Mouse (Mus musculus): ENCODE results near the gene Rpl36a-ps1. TPM values are rescaled to one million over a fixed set of nuclear protein-coding genes. Genes with fewer than 3 reads are reported as not detected.
A peak's percentile ranks its signal among the peaks of the same experiment; 100 is the strongest.
"Not testable (repeated sequence)": the region's sequence is repeated elsewhere in the genome, so short reads cannot be mapped to it uniquely, and the experiment has no call there.

Rpl36a-ps1 gene
- polyA plus RNA-seq (2015; fragmentation: Nextera tagmentation; extraction: Ambion mirVana) = 0.88 TPM in 1 of 2 replicates, not detected in the other

DNA sequence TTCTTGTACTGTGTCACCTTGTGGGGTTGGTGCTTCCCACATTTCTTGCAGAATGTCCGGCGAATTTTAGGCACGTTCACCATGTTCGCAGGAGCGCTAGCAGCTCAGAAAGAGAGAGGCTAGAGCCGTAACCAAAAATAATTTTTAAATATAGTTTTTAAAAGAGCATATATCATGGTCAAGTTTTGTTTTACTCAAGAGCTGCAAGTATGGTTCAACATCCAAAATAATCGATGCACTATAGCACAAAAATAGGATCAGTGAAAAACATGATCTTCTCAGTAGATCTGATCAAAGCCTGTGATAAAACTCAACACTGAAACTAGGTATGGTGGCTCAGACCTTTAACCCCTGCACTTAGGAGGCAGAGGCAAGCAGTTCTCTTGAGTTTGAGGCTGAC lies at the start of gene Rpl36a-ps1:
Rpl36a-ps1 (minus strand) TSS at position 101 of the 400 bp plus-strand sequence.
- Histone ChIP-seq H3K36me3 (ENCODE audit: control insufficient read depth, insufficient read depth) (no peaks in the 10 kb centered on the region), H3K27ac (ENCODE audit: low read length) (no peak within 1 kb of the TSS), H3K9ac (replicated peaks; ENCODE audit: low read depth, low read length) (no peak within 1 kb of the TSS), H3K9me3 (ENCODE audit: control insufficient read depth, low read length) (no peaks in the 10 kb centered on the region), H3K4me3 (replicated peaks; ENCODE audit: low read length) (no peak within 1 kb of the TSS), H3K4me1 (replicated peaks; ENCODE audit: control insufficient read depth, insufficient read depth, low read length) (no peaks in the 10 kb centered on the region), H3K4me2 (ENCODE audit: low read length) (no peak within 1 kb of the TSS), H3K27me3 (replicated peaks; ENCODE audit: control insufficient read depth, insufficient read depth, low read length) (no peaks in the 10 kb centered on the region)
- ATAC-seq = no peak
- WGBS = 95% methylated on average over 7 of the region's 7 CpGs

DNA sequence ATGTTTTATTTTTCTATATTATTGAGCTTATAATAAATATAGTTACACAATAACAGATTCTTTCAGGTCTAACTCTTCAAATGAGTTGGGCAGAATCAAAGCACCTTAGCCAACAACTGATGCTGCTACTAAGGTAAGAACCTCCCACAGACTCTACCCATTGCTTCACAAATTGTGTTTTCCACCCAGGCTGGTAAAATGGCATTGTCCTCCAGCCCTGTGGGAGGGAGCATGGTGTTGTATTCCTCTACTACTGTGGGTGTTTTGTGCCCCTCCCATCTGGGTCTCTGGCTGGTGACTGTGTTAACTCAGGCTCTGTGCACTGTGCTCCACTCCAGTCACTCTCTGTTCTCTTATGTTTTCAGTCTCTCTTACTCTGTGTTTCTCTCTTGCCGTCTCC lies 49.4 kb upstream of the Rpl36a-ps1 start:
- Histone ChIP-seq H3K9me3 (ENCODE audit: control insufficient read depth, low read length) (no peaks in the 10 kb centered on the region), H3K27me3 (replicated peaks; ENCODE audit: control insufficient read depth, insufficient read depth, low read length) (no peaks in the 10 kb centered on the region), H3K36me3 (ENCODE audit: control insufficient read depth, insufficient read depth) (no peaks in the 10 kb centered on the region), H3K4me1 (replicated peaks; ENCODE audit: control insufficient read depth, insufficient read depth, low read length) (peaks cover 19% of the 10 kb centered on the region), H3K4me3 (replicated peaks; ENCODE audit: low read length) (no peak overlapping the region), H3K9ac (replicated peaks; ENCODE audit: low read depth, low read length) (no peak overlapping the region), H3K27ac (ENCODE audit: low read length) (no peak overlapping the region), H3K4me2 (ENCODE audit: low read length) (peak overlapping the region; percentile 75; the same call in 1 of the 2 replicates)
- WGBS = 53% methylated on average over 1 of the region's 1 CpGs
- no peak for ATAC-seq

DNA sequence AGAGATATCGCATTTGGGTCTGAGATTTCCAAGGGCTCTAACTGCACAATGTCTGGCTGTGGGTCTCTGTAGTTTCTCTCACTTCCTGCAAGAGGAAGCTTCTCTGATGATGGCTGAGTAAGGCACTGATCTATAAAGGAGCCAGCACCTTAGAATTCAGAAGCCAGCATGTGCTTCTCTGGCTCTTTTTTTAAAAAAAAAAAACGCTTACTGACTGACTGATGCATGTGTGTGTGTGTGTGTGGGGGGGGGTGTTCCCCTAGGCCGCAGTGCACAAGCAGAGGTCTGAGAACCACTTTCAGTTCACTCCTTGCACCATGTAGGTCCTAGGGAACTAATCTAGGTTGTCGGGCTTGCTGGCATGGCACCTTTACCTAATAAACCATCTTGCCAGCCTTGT lies 47.3 kb upstream of the Rpl36a-ps1 start:
- no peak overlapping the region for H3K9ac ChIP-seq (replicated peaks; ENCODE audit: low read depth, low read length)
- no peaks in the 10 kb centered on the region for H3K9me3 ChIP-seq (ENCODE audit: control insufficient read depth, low read length)
- H3K4me2 ChIP-seq (ENCODE audit: low read length) = no peak overlapping the region
- H3K4me3 ChIP-seq (replicated peaks; ENCODE audit: low read length) = no peak overlapping the region
- H3K27ac ChIP-seq (ENCODE audit: low read length) = no peak overlapping the region
- H3K4me1 ChIP-seq (replicated peaks; ENCODE audit: control insufficient read depth, insufficient read depth, low read length) = peaks cover 16% of the 10 kb centered on the region
- H3K36me3 ChIP-seq (ENCODE audit: control insufficient read depth, insufficient read depth) = 0 out of 2 replicates have a peak, but pooled peaks cover 3% of the 10 kb centered on the region
- no peaks in the 10 kb centered on the region for H3K27me3 ChIP-seq (replicated peaks; ENCODE audit: control insufficient read depth, insufficient read depth, low read length)
- 77% methylated on average over 4 of the region's 4 CpGs for whole genome bisulfite sequencing
- no peak for ATAC-seq

DNA sequence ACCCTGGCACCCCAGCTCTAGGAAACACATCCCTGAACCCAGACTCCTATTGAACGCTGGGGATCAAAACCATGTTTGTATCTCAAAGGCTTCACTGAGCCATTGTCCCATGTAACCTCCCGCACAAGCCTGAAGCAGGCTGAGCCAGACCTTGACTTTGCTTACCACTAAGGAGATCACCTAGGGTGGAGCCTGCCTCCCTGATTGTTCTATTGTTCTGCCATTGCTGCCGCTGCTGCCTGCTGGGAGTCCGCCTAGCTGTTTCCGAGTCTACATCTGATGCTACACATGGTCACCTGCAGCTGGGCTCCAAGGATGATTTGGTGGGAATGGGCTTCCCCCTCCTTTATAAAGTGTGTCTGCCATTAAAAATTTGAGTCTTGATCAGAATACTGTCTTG lies 45.2 kb upstream of the Rpl36a-ps1 start:
- H3K27ac ChIP-seq (ENCODE audit: low read length); H3K4me1 ChIP-seq (replicated peaks; ENCODE audit: control insufficient read depth, insufficient read depth, low read length); ATAC-seq; H3K27me3 ChIP-seq (replicated peaks; ENCODE audit: control insufficient read depth, insufficient read depth, low read length); H3K9ac ChIP-seq (replicated peaks; ENCODE audit: low read depth, low read length); H3K4me2 ChIP-seq (ENCODE audit: low read length); H3K4me3 ChIP-seq (replicated peaks; ENCODE audit: low read length); H3K36me3 ChIP-seq (ENCODE audit: control insufficient read depth, insufficient read depth); H3K9me3 ChIP-seq (ENCODE audit: control insufficient read depth, low read length): not testable (repeated sequence)
- WGBS = 55% methylated on average over 5 of the region's 5 CpGs

DNA sequence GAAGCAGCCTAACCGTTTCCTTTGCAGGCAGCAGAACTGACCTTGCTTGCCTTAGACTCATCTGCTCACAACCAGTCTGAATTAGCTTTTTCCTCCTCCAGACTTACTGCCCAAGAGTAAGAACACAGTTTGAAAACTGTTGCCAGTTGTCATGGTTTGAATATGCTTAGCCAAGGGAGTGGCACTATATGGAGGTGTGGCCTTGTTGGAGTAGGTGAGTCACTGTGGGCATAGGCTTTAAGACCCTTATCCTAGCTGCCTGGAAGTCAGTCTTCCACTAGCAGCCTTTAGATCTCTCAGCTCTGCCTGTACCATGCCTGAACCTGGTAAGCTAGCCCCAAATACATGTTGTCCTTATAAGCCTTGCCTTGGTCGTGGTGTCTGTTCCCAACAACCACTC lies 43.6 kb upstream of the Rpl36a-ps1 start:
- H3K9ac ChIP-seq (replicated peaks; ENCODE audit: low read depth, low read length) = no peak overlapping the region
- no peaks in the 10 kb centered on the region for H3K27me3 ChIP-seq (replicated peaks; ENCODE audit: control insufficient read depth, insufficient read depth, low read length)
- no peak overlapping the region for H3K4me3 ChIP-seq (replicated peaks; ENCODE audit: low read length)
- ATAC-seq = no peak
- H3K36me3 ChIP-seq (ENCODE audit: control insufficient read depth, insufficient read depth) = peaks cover 12% of the 10 kb centered on the region
- no peak overlapping the region for H3K27ac ChIP-seq (ENCODE audit: low read length)
- no peaks in the 10 kb centered on the region for H3K4me1 ChIP-seq (replicated peaks; ENCODE audit: control insufficient read depth, insufficient read depth, low read length)
- no peaks in the 10 kb centered on the region for H3K9me3 ChIP-seq (ENCODE audit: control insufficient read depth, low read length)
- 84% methylated on average over 2 of the region's 2 CpGs for WGBS
- H3K4me2 ChIP-seq (ENCODE audit: low read length) = no peak overlapping the region

DNA sequence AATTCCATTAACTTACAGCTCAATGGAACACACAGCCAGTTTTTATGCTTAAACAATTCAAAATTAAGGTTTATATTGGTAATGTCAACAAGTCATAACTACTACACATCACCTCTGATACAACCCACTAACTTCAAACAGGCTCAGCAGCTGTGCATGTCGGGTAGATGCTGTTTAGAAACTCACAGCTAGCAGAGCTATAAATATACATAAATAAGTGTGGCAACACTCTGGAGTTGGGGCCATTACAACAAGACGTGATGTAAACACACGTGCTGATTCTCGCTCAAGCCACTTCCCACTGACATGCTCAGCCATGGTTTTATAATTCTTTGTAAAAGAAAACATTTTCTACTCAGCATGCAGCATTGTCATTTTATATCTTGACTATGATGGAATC lies 41.9 kb upstream of the Rpl36a-ps1 start:
- no peak overlapping the region for H3K4me2 ChIP-seq (ENCODE audit: low read length)
- no peak overlapping the region for H3K9ac ChIP-seq (replicated peaks; ENCODE audit: low read depth, low read length)
- ATAC-seq = no peak
- no peak overlapping the region for H3K4me3 ChIP-seq (replicated peaks; ENCODE audit: low read length)
- 76% methylated on average over 4 of the region's 4 CpGs for WGBS
- no peaks in the 10 kb centered on the region for H3K4me1 ChIP-seq (replicated peaks; ENCODE audit: control insufficient read depth, insufficient read depth, low read length)
- no peak overlapping the region for H3K27ac ChIP-seq (ENCODE audit: low read length)
- no peaks in the 10 kb centered on the region for H3K9me3 ChIP-seq (ENCODE audit: control insufficient read depth, low read length)
- peaks cover 13% of the 10 kb centered on the region for H3K36me3 ChIP-seq (ENCODE audit: control insufficient read depth, insufficient read depth)
- H3K27me3 ChIP-seq (replicated peaks; ENCODE audit: control insufficient read depth, insufficient read depth, low read length) = no peaks in the 10 kb centered on the region

DNA sequence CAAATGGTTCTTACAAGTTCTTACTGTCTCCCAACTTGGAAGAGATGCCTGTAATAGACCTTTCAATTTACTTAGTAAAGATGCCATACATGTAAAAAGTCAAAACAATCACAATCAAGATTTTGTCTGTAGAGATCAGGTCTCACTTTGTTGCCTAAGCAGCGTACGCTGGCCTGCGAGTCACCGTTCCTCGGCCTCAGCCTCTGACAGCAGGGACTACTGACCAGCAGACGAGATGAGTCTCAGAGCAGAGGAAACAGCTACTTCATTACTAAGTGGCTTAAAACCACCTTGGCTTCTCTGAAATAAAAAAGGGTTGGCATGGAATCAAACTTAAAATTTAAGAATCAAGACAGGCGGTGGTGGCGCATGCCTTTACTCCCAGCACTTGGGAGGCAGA lies 40.7 kb upstream of the Rpl36a-ps1 start:
- not testable (repeated sequence) for H3K27me3 ChIP-seq (replicated peaks; ENCODE audit: control insufficient read depth, insufficient read depth, low read length); H3K9me3 ChIP-seq (ENCODE audit: control insufficient read depth, low read length); ATAC-seq; H3K4me2 ChIP-seq (ENCODE audit: low read length); H3K27ac ChIP-seq (ENCODE audit: low read length); H3K4me1 ChIP-seq (replicated peaks; ENCODE audit: control insufficient read depth, insufficient read depth, low read length); H3K9ac ChIP-seq (replicated peaks; ENCODE audit: low read depth, low read length); H3K4me3 ChIP-seq (replicated peaks; ENCODE audit: low read length)
- 94% methylated on average over 8 of the region's 8 CpGs for WGBS
- H3K36me3 ChIP-seq (ENCODE audit: control insufficient read depth, insufficient read depth) = peaks cover 13% of the 10 kb centered on the region

DNA sequence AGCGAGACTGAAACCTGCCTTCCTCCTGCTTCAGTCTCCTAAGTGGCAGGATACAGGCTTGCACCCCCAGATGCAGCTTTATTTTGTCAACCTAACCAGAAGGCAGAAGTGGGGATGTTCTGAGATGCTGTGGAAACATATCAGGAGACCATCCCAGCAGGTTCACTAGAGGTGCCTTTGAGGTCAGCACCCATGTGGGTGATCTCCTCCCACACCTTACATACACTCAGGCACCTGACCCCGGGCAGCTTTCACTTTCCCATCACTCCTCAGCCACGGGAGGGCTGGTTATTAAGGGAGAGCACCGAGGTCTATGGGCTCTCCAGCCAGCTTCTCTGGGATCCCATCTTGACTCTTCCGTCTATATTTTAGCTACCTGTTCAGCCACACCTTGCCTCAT lies 38.5 kb upstream of the Rpl36a-ps1 start:
- H3K4me3 ChIP-seq (replicated peaks; ENCODE audit: low read length) = no peak overlapping the region
- ATAC-seq = no peak
- H3K27me3 ChIP-seq (replicated peaks; ENCODE audit: control insufficient read depth, insufficient read depth, low read length) = no peaks in the 10 kb centered on the region
- no peaks in the 10 kb centered on the region for H3K9me3 ChIP-seq (ENCODE audit: control insufficient read depth, low read length)
- H3K4me1 ChIP-seq (replicated peaks; ENCODE audit: control insufficient read depth, insufficient read depth, low read length) = no peaks in the 10 kb centered on the region
- peaks cover 11% of the 10 kb centered on the region for H3K36me3 ChIP-seq (ENCODE audit: control insufficient read depth, insufficient read depth)
- no peak overlapping the region for H3K4me2 ChIP-seq (ENCODE audit: low read length)
- H3K27ac ChIP-seq (ENCODE audit: low read length) = no peak overlapping the region
- 78% methylated on average over 5 of the region's 5 CpGs for WGBS
- no peak overlapping the region for H3K9ac ChIP-seq (replicated peaks; ENCODE audit: low read depth, low read length)

DNA sequence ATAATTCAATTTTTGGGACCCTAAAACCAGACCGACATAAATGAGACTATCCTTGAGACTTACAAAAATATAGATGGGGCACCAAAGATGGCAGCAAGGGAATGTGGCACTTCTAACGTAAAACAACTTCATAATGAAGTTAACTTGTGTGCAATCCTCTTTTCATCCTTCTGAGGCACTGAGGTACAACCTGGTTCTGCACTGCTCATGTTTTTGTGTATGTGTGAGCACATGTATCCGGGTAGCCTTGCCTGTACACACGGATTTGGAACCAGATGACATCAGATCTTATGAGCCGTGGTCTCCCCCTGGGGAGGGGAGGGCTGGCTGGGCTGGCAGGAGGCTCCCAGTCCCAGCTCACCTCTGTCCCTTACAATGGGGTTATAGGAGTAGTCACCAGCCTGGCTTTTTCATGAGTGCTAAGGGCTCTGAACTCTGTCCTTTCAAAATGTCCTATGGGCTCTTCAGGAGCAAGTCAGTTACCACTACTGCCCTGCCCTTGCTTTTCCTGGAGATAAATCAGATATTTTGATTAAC lies 37.3 kb upstream of the Rpl36a-ps1 start:
- Histone ChIP-seq H3K4me2 (ENCODE audit: low read length) (no peak overlapping the region), H3K4me1 (replicated peaks; ENCODE audit: control insufficient read depth, insufficient read depth, low read length) (no peaks in the 10 kb centered on the region), H3K9ac (replicated peaks; ENCODE audit: low read depth, low read length) (no peak overlapping the region), H3K27me3 (replicated peaks; ENCODE audit: control insufficient read depth, insufficient read depth, low read length) (no peaks in the 10 kb centered on the region), H3K9me3 (ENCODE audit: control insufficient read depth, low read length) (peaks cover 3% of the 10 kb centered on the region; the same call in 1 of the 2 replicates), H3K36me3 (ENCODE audit: control insufficient read depth, insufficient read depth) (peaks cover 11% of the 10 kb centered on the region), H3K4me3 (replicated peaks; ENCODE audit: low read length) (no peak overlapping the region), H3K27ac (ENCODE audit: low read length) (no peak overlapping the region)
- ATAC-seq = no peak
- 89% methylated on average over 5 of the region's 5 CpGs for WGBS

DNA sequence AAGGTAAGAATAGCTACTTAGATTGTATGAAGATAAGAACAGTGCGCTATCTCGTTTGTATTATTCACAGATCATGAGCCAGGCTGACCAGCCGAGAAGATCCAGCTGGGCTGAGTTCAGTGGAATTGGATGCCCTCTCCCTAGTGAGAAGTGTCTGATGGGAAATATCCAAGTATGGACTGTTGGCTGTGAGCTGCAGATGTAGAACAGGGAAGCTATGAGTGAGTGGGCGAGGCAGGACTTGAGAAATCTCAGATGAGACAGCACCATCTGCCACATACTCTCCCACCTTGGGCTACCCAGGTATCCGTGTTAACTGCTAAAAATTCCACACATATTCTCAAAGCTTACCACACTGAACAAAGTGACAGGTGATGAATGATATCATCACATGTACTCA lies 35.9 kb upstream of the Rpl36a-ps1 start:
- peaks cover 8% of the 10 kb centered on the region; the same call in 1 of the 2 replicates for H3K36me3 ChIP-seq (ENCODE audit: control insufficient read depth, insufficient read depth)
- H3K27ac ChIP-seq (ENCODE audit: low read length) = no peak overlapping the region
- no peak overlapping the region for H3K9ac ChIP-seq (replicated peaks; ENCODE audit: low read depth, low read length)
- no peak overlapping the region for H3K4me2 ChIP-seq (ENCODE audit: low read length)
- H3K27me3 ChIP-seq (replicated peaks; ENCODE audit: control insufficient read depth, insufficient read depth, low read length) = no peaks in the 10 kb centered on the region
- no peak overlapping the region for H3K4me3 ChIP-seq (replicated peaks; ENCODE audit: low read length)
- 92% methylated on average over 5 of the region's 5 CpGs for WGBS
- H3K9me3 ChIP-seq (ENCODE audit: control insufficient read depth, low read length) = peaks cover 3% of the 10 kb centered on the region; the same call in 1 of the 2 replicates
- no peak for ATAC-seq
- H3K4me1 ChIP-seq (replicated peaks; ENCODE audit: control insufficient read depth, insufficient read depth, low read length) = no peaks in the 10 kb centered on the region

All from forebrain, embryonic 16.5 days (tissue).